Mouse (Mus musculus) frontal cortex, postnatal 25 days (tissue): Measurements from ENCODE around the gene Tceal9.
A peak's percentile ranks its signal among the peaks of the same experiment; 100 is the strongest.
"Not testable (repeated sequence)": the region's sequence is repeated elsewhere in the genome, so short reads cannot be mapped to it uniquely, and the experiment has no call there.

Source experiments
- DNase-seq, 2 experiments: peaks; one replicate each; pipeline ENCODE4 v3.0.0; 2022; ENCODE audit warnings: low spot score in 2 of 2

Gene Tceal9

GRCm38 (mm10) chrX:136244574-136245229 is at the start of gene Tceal9:
Gene Tceal9, plus strand, starts transcription at chrX:136245079.
- peak; percentile 21 to 47 for DNase-seq

DNA sequence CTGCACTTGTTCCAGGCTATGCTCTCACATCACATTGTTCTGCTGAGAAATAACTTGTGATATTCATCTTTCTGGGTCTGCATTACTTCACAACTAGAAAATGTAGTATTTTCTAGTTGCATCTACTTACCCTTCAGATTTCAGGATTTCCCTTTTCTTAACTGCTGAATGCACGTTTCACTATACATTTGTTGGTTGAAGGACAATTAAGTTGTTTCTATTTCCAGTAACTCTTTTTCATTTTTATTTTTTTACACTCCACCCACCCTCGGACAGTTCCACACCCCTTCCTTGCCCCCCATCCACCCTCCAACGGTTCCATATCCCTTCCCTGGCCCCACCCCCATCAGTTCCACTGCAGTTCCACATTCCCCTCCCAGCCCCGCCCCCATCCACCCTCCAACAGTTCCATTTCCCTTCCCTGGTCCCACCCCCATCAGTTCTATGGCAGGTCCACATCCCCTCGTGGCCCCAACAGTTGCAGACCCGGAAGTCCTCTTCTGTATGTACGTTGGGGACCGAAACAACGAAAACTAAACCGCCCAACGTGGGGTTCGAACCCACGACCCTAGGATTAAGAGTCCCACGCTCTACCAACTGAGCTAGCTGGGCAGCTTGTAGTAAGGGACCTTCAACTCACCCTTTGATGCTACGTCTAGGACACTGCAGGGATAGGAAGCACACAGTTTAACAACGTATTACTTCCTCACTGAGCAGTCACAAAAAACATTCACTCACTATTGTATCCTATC is 49.5 kb upstream of the Tceal9 start:
- no peak for DNase-seq

GRCm38 (mm10) chrX:136196873-136197272 is 48.0 kb upstream of the Tceal9 start:
- no peak for DNase-seq

DNA sequence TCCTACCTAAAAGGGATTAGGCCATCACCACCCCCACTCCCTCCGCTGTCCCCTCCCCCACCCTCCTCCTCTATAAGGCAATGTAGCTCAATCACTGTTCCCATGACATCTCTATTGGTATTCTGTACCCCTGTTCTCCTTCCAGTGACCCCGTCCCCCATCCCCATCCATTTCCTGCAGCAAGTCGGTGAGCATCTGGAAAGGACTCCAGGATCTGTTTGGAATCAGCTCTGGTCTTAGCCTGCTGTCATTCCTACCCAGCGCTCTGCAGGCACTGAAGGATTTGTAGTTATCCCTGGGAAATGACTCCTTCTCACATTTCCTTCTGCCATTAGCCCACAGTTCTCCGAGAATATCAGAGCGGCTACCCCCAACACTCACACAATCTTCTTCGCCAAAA is 41.6 kb upstream of the Tceal9 start:
- no peak for DNase-seq

- peak; percentile 15 to 23 for DNase-seq
Measured at GRCm38 (mm10) chrX:136203664-136204066, 41.2 kb upstream of the Tceal9 start, which contains the start of gene Tceal5. Gene Tceal5, minus strand, starts transcription at chrX:136203876.

- no peak for DNase-seq
Measured at GRCm38 (mm10) chrX:136204406-136204805, 40.5 kb upstream of the Tceal9 start.

DNA sequence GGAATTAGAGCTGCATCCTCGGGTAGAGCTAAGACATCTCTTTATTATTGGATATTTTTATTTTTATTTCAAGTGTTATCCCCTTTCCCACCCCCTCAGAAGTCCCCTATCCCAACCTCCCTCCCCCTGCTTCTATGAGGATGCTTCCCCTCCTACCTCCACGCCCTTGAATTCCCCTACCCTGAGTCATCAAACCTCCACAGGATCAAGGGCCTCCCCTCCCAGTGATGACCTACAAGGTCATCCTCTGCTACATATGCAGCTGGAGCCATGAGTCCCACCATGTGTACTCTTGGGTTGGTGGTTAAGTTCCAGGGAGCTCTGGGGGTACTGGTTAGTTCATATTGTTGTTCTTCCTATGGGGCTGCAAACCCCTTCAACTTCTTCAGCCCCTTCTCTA is 31.5 kb upstream of the Tceal9 start:
- DNase-seq = no peak

- not testable (repeated sequence) for DNase-seq
Measured at GRCm38 (mm10) chrX:136214729-136215677, 29.9 kb upstream of the Tceal9 start, which contains the start of the genes Tceal7 and Bex1. Gene Tceal7, plus strand, starts transcription at chrX:136214779. Gene Bex1, minus strand, starts transcription at chrX:136215513.

DNA sequence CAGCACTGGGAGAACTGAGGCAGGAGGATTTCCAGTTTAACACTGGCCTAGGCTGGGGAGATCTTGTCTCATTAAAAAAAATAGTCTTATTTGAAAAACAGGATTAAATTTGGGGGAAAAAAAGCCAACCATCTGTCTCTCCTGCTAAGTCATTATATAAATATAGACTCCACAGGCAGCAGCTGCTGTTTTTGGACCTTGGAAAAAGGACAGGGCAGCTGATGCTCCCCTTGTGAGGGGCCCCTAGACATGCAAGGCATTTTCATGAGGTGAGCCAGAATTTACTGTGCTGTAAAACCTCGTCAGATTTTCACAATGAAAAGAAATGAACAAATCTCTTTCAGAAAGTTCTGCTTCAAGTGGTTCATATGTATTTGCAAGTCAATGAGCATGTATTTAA is 28.6 kb upstream of the Tceal9 start:
- DNase-seq = no peak

- DNase-seq = no peak
Measured at GRCm38 (mm10) chrX:136223714-136224113, 21.2 kb upstream of the Tceal9 start.

DNA sequence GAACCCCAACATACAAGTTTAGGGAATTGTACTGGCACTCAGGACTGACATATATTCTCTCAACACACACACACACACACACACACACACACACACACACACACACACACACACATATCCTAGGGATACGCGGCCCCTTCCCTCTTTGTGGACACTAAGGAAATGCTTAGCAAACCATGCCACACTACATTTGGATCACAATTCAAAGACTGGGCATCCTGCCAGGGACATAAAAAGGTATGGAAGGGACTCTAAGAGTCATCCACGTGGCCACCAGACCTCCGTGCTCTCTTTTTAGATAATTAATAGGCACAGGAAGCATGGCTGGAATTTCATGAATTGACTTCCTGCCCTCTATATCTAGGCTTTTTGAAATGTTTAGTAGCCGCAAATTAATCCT is 17.1 kb upstream of the Tceal9 start:
- DNase-seq = no peak

- peak in 1 of 2 experiments; percentile 19 for DNase-seq
Measured at GRCm38 (mm10) chrX:136238118-136238517, 6.8 kb upstream of the Tceal9 start.

GRCm38 (mm10) chrX:136243181-136243580 is 1.7 kb upstream of the Tceal9 start:
- no peak for DNase-seq

- DNase-seq = no peak
Measured at GRCm38 (mm10) chrX:136245521-136246071, 717 bp downstream of the Tceal9 start.

- DNase-seq = no peak
Measured at GRCm38 (mm10) chrX:136248811-136249210, 3.9 kb downstream of the Tceal9 start.

DNA sequence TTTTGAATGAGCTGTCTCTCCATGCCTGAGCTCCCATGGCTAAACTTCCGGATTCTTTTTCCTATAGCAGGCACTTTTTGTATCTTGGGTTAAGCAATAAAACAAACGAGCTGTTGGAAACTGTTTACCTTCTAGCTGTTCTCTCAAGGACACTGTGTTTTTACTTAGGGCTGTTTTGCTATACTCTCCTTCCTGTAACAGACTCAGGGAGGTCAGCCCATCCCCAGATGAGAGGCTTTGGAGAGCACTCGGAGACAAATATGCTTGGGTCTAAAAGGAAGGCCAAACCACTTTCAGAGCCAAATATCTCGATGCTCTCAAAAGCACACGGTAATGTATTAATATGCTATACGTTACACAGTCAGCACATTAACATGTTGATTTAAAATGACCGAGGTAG is 4.8 kb downstream of the Tceal9 start:
- DNase-seq = no peak

GRCm38 (mm10) chrX:136252023-136252729 is 7.3 kb downstream of the Tceal9 start:
- DNase-seq = no peak

- no peak for DNase-seq
Measured at GRCm38 (mm10) chrX:136267720-136268119, 22.8 kb downstream of the Tceal9 start.

DNA sequence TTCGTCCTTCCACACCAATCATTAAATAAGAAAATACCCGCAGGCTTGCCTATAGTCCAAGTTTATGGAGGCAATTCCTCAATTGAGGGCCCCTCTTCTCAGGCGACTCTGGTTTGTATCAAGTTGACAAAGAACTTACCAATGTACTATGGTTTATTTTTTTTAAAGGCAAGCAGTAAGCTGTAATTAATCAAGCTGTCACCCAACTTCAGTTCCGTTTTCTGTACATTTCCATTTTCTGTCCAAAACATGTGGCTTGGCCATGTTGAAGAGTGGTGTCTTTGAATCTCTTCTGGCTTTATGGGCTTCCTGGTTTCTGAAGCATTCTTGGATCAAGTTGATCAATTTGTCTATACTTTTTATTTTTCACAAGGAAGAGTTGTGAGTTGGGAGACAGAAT is 23.3 kb downstream of the Tceal9 start:
- DNase-seq = no peak

GRCm38 (mm10) chrX:136269743-136270392 is 25.0 kb downstream of the Tceal9 start, which contains the start of gene Bex3:
Gene Bex3, plus strand, starts transcription at chrX:136270253.
- DNase-seq = peak in 1 of 2 experiments; percentile 26
